Mouse (Mus musculus) urinary bladder, postnatal 14 days (tissue): ENCODE data around the gene Olfr467.
"Not testable (repeated sequence)": the region's sequence is repeated elsewhere in the genome, so short reads cannot be mapped to it uniquely, and the experiment has no call there.

Source experiments
- DNase-seq: peaks from one replicate; pipeline ENCODE4 v3.0.0; 2021; ENCODE audit warnings: low spot score

Olfr467 gene

GRCm38 (mm10) chr7:107811963-107812362 lies at the start of gene Olfr467:
Olfr467 (plus strand) TSS chr7:107812263.
- DNase-seq, result no peak

- DNase-seq, result no peak
Measured at GRCm38 (mm10) chr7:107770812-107771211, 41.3 kb upstream of the Olfr467 start.

GRCm38 (mm10) chr7:107778216-107778615 lies 33.8 kb upstream of the Olfr467 start:
- no peak for DNase-seq

- peak; percentile 5 for DNase-seq
Measured at GRCm38 (mm10) chr7:107779611-107780010, 32.5 kb upstream of the Olfr467 start.

GRCm38 (mm10) chr7:107787977-107788620 lies 24.0 kb upstream of the Olfr467 start:
- no peak for DNase-seq

GRCm38 (mm10) chr7:107796500-107796899 lies 15.6 kb upstream of the Olfr467 start:
- DNase-seq, result no peak

GRCm38 (mm10) chr7:107801108-107801507 lies 11.0 kb upstream of the Olfr467 start, which contains the start of gene Ovch2:
Ovch2 (minus strand) TSS chr7:107801208.
- DNase-seq, result no peak

- no peak for DNase-seq
Measured at GRCm38 (mm10) chr7:107802138-107802537, 9.9 kb upstream of the Olfr467 start.

GRCm38 (mm10) chr7:107819442-107819841 lies 7.4 kb downstream of the Olfr467 start:
- DNase-seq, result no peak

GRCm38 (mm10) chr7:107823867-107824266 lies 11.8 kb downstream of the Olfr467 start:
- not testable (repeated sequence) for DNase-seq

- not testable (repeated sequence) for DNase-seq
Measured at GRCm38 (mm10) chr7:107825441-107825840, 13.4 kb downstream of the Olfr467 start, which contains the start of gene Olfr469. Olfr469 (minus strand) TSS chr7:107825541.

GRCm38 (mm10) chr7:107841719-107842118 lies 29.7 kb downstream of the Olfr467 start:
- DNase-seq, result no peak

- DNase-seq, result not testable (repeated sequence)
Measured at GRCm38 (mm10) chr7:107847390-107847789, 35.3 kb downstream of the Olfr467 start, which contains the start of gene Olfr470. Olfr470 (minus strand) TSS chr7:107847490.
